Mouse (Mus musculus) olfactory bulb, adult 2 months (tissue): Measurements from ENCODE around the gene Pkdrej. TPM values are rescaled to one million over a fixed set of nuclear protein-coding genes. Genes with fewer than 3 reads are reported as not detected.

Experiments
- H3K27ac ChIP-seq: fragments of 200-500 bp; 2 replicates; pipeline ENCODE4 v1.5.1; 2012; ENCODE audit warnings: low read depth, low read length; ENCODE audit not compliant: insufficient read depth
- H3K4me1 ChIP-seq: fragments of 200-500 bp; 2 replicates; pipeline ENCODE4 v1.6.1; 2012; ENCODE audit warnings: low read length; ENCODE audit not compliant: control insufficient read depth, insufficient read depth
- H3K4me3 ChIP-seq: fragments of 200-500 bp; 2 replicates; pipeline ENCODE4 v1.5.1; 2012; ENCODE audit warnings: mild to moderate bottlenecking, low read depth, low read length, moderate library complexity; ENCODE audit not compliant: insufficient read depth
- CTCF ChIP-seq: fragments of 200-500 bp; IDR thresholded peaks from 2 replicates; pipeline ENCODE4 v1.5.1; 2012; ENCODE audit warnings: low read depth, mild to moderate bottlenecking, low read length, moderate library complexity; ENCODE audit not compliant: insufficient read depth
- POLR2A ChIP-seq: fragments of 200-500 bp; IDR thresholded peaks from 2 replicates; pipeline ENCODE4 v1.6.1; 2012; ENCODE audit warnings: mild to moderate bottlenecking, low read depth, low read length, moderate library complexity; ENCODE audit not compliant: insufficient read depth
- WGBS: fragments of 180-500 bp; shearing (Covaris S2); methylation state at CpG from one replicate; pipeline ENCODE4 v1.1.7; 2018; 5-methylcytosine and 5-hydroxymethylcytosine counted together
- polyA plus RNA-seq: library from polyadenylated mRNA; stranded (reverse); fragments of >200 nt; gene quantifications from 2 replicates; pipeline ENCODE4 v1.2.4, GENCODE M21; 2012; ENCODE audit warnings: low replicate concordance; ENCODE audit not compliant: missing spikeins, insufficient read depth, insufficient read length

The Pkdrej gene
- polyA plus RNA-seq, 1 experiment: not detected

DNA sequence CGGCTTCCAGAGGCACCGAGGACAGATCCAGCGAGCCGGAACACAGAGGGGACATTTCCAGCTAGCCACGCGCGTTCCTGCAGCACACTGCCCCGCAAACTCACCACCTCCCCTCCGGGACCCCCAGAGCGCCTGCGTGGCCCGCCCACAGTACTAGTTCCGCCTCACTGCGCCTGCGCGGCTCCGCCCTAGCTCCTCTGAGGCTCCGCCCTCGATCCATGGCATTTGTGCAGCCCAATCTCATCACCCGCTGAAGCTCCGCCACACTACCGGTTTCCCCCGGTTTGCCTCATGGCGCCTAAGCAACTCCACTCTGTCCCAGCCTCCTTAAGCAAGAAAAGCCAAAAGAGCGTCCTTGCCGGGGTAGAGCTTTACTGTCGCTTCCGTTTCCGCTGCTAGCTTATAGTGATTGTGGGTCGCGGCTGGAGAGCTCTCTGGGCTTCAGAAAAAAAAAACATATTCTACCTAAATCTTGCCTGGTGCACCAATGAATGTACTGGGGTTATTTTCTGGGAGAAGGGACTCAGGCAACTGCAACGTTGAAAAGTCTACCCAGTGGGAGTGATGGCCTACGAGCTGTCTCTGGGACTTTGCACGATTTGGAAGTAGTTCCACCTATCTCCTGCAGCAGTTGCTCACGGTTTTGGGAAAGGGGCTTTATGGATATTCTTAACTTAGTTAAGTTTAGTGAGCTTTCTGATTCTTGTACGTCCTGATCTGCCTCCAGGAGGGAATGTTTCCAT is 9.8 kb downstream of the Pkdrej start, which contains the start of gene Cdpf1:
TSS of gene Cdpf1 (minus strand) at position 163 of the 743 bp plus-strand sequence.
- Histone ChIP-seq H3K4me1 (0 out of 2 replicates have a peak, but pooled peaks cover 3% of the 10 kb centered on the region), H3K27ac (peak within 1 kb of the TSS; percentile 74), H3K4me3 (peak within 1 kb of the TSS; percentile 73)
- TF ChIP-seq POLR2A (peak; percentile 95; the same call in 1 of the 2 replicates), CTCF (no peak)
- WGBS: 1% methylated on average over 36 of the region's 36 CpGs

DNA sequence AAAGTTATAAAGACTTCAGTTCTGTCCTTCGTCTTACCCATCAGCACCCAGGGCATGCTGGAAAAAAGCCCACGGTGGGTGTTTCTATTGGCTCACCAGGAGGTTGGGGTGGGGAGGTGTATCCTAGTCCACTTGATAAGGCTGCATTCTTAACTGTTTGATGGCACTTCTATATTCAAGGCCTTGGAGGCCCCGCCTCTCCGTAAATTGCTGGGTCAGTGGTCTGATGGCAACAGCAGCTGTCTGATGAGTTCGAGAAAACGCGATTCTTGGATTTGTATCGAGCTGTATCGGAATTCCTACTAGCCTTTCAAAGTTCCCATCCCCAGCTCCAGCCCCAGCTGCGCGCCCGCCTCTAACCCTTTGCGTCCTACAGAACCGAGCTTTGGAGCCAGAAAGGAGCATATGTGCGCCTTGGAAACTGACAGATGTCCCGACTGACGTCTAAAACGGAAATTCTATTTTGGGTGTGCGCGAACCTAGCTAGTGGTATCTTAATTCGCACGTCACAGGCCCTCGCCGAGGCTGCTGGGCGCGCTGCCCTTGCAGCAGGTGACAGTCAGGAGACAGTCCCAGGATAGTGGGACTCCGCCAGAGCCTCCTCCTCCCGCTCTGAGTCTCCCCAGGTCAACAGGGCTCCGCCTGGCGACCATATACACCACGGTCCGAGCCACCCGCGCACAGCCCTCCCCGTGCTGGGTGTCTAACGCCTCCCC is 10.6 kb downstream of the Pkdrej start:
- 1% methylated on average over 36 of the region's 36 CpGs for WGBS
- TF ChIP-seq CTCF: no peak
- TF ChIP-seq POLR2A: no peak
- H3K27ac ChIP-seq: peak overlapping the region; percentile 74
- H3K4me1 ChIP-seq: 0 out of 2 replicates have a peak, but pooled peaks cover 3% of the 10 kb centered on the region
- peak overlapping the region; percentile 73 for H3K4me3 ChIP-seq

DNA sequence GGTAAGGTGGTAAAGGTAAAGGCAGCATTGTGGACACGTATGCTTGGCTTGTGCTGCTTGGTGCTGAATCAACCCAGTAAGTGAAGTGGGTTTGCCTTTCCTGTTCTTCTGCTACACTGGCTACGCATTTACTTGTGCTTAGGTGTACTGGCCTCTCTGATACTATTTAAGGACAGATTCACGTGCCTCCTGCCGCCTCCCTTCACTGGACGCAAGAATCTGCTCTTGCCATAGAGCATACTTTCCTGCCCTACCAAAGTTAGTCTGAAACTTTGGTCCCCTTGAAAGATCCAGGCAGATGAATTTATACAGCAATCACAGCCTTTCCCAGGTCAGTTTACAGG is 11.1 kb downstream of the Pkdrej start:
- H3K27ac ChIP-seq: no peak overlapping the region
- H3K4me3 ChIP-seq: peak overlapping the region; percentile 73
- 70% methylated on average over 5 of the region's 5 CpGs for WGBS
- 0 out of 2 replicates have a peak, but pooled peaks cover 3% of the 10 kb centered on the region for H3K4me1 ChIP-seq
- TF ChIP-seq POLR2A: no peak
- no peak for TF ChIP-seq CTCF

DNA sequence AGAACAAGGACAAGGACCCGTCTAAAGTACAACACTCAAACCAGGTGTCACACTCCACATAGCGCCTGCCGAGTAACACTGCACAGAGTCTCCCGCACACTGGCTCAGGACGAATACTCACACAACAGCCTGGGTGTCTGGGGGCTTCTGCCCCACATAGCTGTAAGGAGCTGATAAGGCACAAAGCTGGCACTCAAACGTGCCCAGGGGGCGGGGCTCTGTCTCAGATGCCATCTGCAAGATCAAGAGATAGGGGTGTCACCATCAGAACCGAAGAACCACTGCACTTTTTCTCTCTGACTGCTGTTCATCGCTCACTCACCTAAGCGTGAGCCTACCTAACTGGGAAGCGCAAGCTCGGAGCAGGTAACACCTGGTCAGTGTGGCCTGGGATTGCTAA is 12.4 kb downstream of the Pkdrej start:
- H3K4me3 ChIP-seq: no peak overlapping the region
- 88% methylated on average over 12 of the region's 12 CpGs for WGBS
- H3K27ac ChIP-seq: no peak overlapping the region
- TF ChIP-seq POLR2A (no peak), CTCF (no peak)
- 0 out of 2 replicates have a peak, but pooled peaks cover 3% of the 10 kb centered on the region for H3K4me1 ChIP-seq

DNA sequence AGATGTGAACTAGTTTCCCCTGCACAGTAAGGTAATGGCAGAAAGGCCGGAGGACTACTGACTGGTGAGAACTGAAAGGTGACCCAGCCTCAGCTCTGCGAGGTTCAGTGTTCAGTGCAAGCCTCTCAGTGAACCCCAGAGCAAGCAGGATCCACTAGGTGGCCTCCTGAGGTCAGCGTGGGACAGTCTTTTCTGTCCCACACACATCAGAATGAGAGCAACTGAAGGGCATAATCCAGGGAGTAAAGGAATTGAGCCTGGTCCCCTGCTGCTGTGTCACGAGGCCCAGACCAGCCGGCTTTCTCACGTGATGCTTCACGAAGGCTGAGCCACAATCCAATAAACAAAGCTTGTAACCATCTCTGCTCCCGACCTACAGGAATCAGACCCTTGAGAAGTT is 13.1 kb downstream of the Pkdrej start:
- Histone ChIP-seq H3K27ac (no peak overlapping the region), H3K4me3 (no peak overlapping the region), H3K4me1 (0 out of 2 replicates have a peak, but pooled peaks cover 3% of the 10 kb centered on the region)
- TF ChIP-seq CTCF: no peak
- WGBS: 52% methylated on average over 8 of the region's 8 CpGs

DNA sequence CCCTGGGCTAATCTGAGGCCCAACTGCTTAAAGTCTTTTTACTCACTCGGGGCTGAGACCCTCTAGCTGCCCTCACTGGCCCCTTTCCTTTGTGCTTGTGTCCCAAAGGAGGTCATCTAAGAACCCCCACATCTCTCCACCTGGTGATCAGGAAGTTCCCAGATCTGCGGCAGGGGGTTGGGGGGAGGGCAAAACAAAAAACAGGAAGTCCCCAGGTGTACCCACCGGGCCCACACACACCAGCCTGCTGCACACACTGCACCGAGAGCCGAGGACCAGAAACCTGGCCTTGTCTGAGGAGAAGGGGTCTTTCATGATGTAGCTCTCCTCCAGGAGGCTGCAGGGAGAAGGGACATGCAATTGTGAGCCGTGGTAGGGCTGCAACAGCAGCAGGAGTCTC is 13.5 kb downstream of the Pkdrej start:
- Histone ChIP-seq H3K4me1 (0 out of 2 replicates have a peak, but pooled peaks cover 3% of the 10 kb centered on the region), H3K27ac (no peak overlapping the region), H3K4me3 (no peak overlapping the region)
- 83% methylated on average over 6 of the region's 6 CpGs for WGBS
- no peak for TF ChIP-seq POLR2A
- TF ChIP-seq CTCF: no peak

DNA sequence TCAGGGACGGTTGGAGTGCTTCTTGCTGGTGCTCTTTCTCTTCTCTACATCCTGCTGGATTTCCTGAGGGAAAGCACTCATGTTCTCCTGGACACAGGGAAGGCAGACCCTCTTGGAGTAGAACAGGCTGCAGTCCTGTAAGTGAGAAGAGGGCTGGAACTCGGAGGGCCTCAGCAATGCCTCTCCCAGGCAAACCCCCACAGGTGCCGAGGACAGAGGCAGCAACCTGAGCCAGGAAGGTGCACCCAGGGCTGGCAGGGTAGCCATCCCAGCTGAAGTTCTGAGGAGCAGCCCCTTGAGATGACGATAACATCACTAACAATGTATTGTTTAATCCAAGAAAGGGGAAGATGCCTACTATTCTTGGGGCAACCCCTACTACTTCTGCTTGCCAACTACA is 14.1 kb downstream of the Pkdrej start:
- H3K4me1 ChIP-seq: 0 out of 2 replicates have a peak, but pooled peaks cover 3% of the 10 kb centered on the region
- WGBS: 92% methylated on average over 4 of the region's 4 CpGs
- no peak overlapping the region for H3K27ac ChIP-seq
- no peak for TF ChIP-seq CTCF
- no peak for TF ChIP-seq POLR2A
- H3K4me3 ChIP-seq: no peak overlapping the region

DNA sequence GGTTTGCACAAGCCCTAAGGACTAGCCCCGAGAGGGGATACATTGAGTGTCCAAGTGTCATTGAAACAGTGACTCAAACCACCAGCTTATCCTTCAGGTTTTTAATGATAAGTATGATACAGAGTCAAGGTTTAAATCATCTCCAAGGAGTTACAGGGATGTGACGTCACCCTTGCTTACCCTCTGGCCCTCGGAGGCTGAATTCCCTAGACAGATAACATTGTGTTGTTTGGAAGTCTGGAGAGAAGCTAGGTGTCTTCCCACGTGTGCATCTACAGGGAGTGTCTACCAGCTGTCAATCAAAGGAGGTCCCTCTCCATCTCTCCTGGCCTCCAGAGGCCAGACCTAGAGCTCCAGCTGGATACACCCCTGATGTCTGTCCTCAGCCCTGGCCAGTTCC is 14.6 kb downstream of the Pkdrej start:
- no peak overlapping the region for H3K27ac ChIP-seq
- 88% methylated on average over 4 of the region's 4 CpGs for WGBS
- 0 out of 2 replicates have a peak, but pooled peaks cover 3% of the 10 kb centered on the region for H3K4me1 ChIP-seq
- H3K4me3 ChIP-seq: no peak overlapping the region
- TF ChIP-seq POLR2A (no peak), CTCF (no peak)

DNA sequence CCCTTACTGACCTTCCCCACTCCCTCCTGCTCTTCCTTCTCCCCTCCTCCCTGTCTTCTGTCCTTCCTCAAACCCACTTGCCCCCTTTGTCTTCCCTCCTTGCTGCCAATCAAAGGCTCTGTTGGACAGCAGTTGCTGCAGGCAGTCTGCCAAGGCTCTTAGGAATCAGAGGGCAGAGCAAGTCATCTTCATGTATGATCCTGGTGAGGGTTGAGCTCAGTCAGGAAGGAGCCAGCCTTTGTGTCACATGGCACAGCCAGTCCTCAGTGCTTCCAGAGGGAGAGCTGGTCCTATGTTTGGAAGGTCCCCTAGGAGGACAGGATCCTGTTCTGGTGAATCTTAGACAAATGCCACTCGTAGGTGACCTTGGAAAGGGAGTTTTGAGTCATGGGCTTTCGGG is 18.6 kb downstream of the Pkdrej start:
- H3K4me1 ChIP-seq: no peaks in the 10 kb centered on the region
- no peak overlapping the region for H3K27ac ChIP-seq
- 83% methylated on average over 2 of the region's 2 CpGs for WGBS
- no peak for TF ChIP-seq CTCF
- TF ChIP-seq POLR2A: no peak
- H3K4me3 ChIP-seq: no peak overlapping the region
